Mouse (Mus musculus): ENCODE measurements at regions not wholly inside any gene's neighbourhood (a gene's known extent, or its start where the extent isn't known, plus 50 kb on each side); places are given as distances from the start of the nearest gene placed in this dataset.

- DNase-seq (ENCODE audit: low read depth, low spot score): no peak
- H3K27me3 ChIP-seq (ENCODE audit: control insufficient read depth in 1 of 2, insufficient read depth in 2 of 2, low read length in 2 of 2): peaks cover 0 to 2% of the 10 kb centered on the region in 2 experiments; a peak in 1 of 4 replicates
- TF ChIP-seq BHLHE40 (IDR thresholded peaks at IDR 0.05; ENCODE audit: borderline replicate concordance, low read depth, low read length): no peak
- no peak for TF ChIP-seq SMC3 (IDR thresholded peaks at IDR 0.05; ENCODE audit: low read depth, low read length)
- no peak for TF ChIP-seq MYC (IDR thresholded peaks at IDR 0.05; ENCODE audit: low read depth, low read length)
- no peak for TF ChIP-seq HCFC1 (IDR thresholded peaks at IDR 0.05; ENCODE audit: low read depth, low read length)
- TF ChIP-seq EP300 (IDR thresholded peaks at IDR 0.05; ENCODE audit: low read depth in 1 of 2, low read length in 2 of 2): no peak
- TF ChIP-seq USF1 (IDR thresholded peaks at IDR 0.05; ENCODE audit: low read depth, low read length): no peak
- no peak for TF ChIP-seq MAFK (IDR thresholded peaks at IDR 0.05; ENCODE audit: borderline replicate concordance, low read depth, low read length)
- TF ChIP-seq SIN3A (IDR thresholded peaks at IDR 0.05; ENCODE audit: low read length): no peak
- no peaks in the 10 kb centered on the region for H3K79me2 ChIP-seq (ENCODE audit: control insufficient read depth, insufficient read depth, low read length, poor library complexity)
- no peak overlapping the region for H3K4me3 ChIP-seq (ENCODE audit: control insufficient read depth in 1 of 2, insufficient read depth in 1 of 2, low read depth in 2 of 2, low read length in 2 of 2)
- H3K9ac ChIP-seq (ENCODE audit: control insufficient read depth, low read depth, low read length, poor library complexity, severe bottlenecking): no peak overlapping the region
- H3K4me1 ChIP-seq (ENCODE audit: control insufficient read depth in 1 of 2, insufficient read depth in 2 of 2, low read length in 2 of 2): no peaks in the 10 kb centered on the region; a peak in 1 of 4 replicates
- no peaks in the 10 kb centered on the region for H3K36me3 ChIP-seq (ENCODE audit: control insufficient read depth in 1 of 2, insufficient read depth in 2 of 2, low read length in 2 of 2)
- H3K9me3 ChIP-seq (replicated peaks; ENCODE audit: insufficient read depth, low read length): no peaks in the 10 kb centered on the region
- no peak overlapping the region for H3K27ac ChIP-seq (ENCODE audit: control insufficient read depth, low read depth, low read length)
Observed at GRCm38 (mm10) chr17:45806430-45806829, 72.8 kb upstream of the 1600014C23Rik start.

- H3K36me3 ChIP-seq (ENCODE audit: control insufficient read depth in 1 of 2, insufficient read depth in 2 of 2, low read length in 2 of 2): no peaks in the 10 kb centered on the region
- no peak for DNase-seq (ENCODE audit: low read depth, low spot score)
- H3K27me3 ChIP-seq (ENCODE audit: control insufficient read depth in 1 of 2, insufficient read depth in 2 of 2, low read length in 2 of 2): peaks cover 0 to 2% of the 10 kb centered on the region in 2 experiments; a peak in 1 of 4 replicates
- no peaks in the 10 kb centered on the region for H3K9me3 ChIP-seq (replicated peaks; ENCODE audit: insufficient read depth, low read length)
- TF ChIP-seq ZMIZ1 (IDR thresholded peaks at IDR 0.05; ENCODE audit: low read depth, low read length): no peak
- TF ChIP-seq MAX (IDR thresholded peaks at IDR 0.05; ENCODE audit: low read length): no peak
- no peak for TF ChIP-seq MYB (IDR thresholded peaks at IDR 0.05; ENCODE audit: low read depth, low read length)
- no peak for TF ChIP-seq MEF2A (IDR thresholded peaks at IDR 0.05; ENCODE audit: extremely low read depth, insufficient replicate concordance, low read depth, low read length, poor library complexity, severe bottlenecking)
- peak; percentile 25; the same call in 1 of the 2 replicates for TF ChIP-seq SMC3 (IDR thresholded peaks at IDR 0.05; ENCODE audit: low read depth, low read length)
- TF ChIP-seq POLR2AphosphoS2 (IDR thresholded peaks at IDR 0.05; ENCODE audit: low read length): no peak
- TF ChIP-seq USF1 (IDR thresholded peaks at IDR 0.05; ENCODE audit: low read depth, low read length): no peak
- TF ChIP-seq RAD21 (IDR thresholded peaks at IDR 0.05; ENCODE audit: low read depth, low read length): no peak
- no peak for TF ChIP-seq BHLHE40 (IDR thresholded peaks at IDR 0.05; ENCODE audit: borderline replicate concordance, low read depth, low read length)
- peak in 2 of 3 experiments; percentile 47 to 74; a peak in 5 of 6 replicates for TF ChIP-seq CTCF (IDR thresholded peaks at IDR 0.05 in 2 of 3, conservative IDR thresholded peaks at IDR 0.05 in 1 of 3; ENCODE audit: control insufficient read depth in 1 of 3, insufficient read depth in 1 of 3, low read depth in 2 of 3, low read length in 3 of 3, poor library complexity in 1 of 3, severe bottlenecking in 1 of 3)
- no peak overlapping the region for H3K9ac ChIP-seq (ENCODE audit: control insufficient read depth, low read depth, low read length, poor library complexity, severe bottlenecking)
- no peaks in the 10 kb centered on the region; a peak in 1 of 4 replicates for H3K4me1 ChIP-seq (ENCODE audit: control insufficient read depth in 1 of 2, insufficient read depth in 2 of 2, low read length in 2 of 2)
- H3K79me2 ChIP-seq (ENCODE audit: control insufficient read depth, insufficient read depth, low read length, poor library complexity): no peaks in the 10 kb centered on the region
- no peak overlapping the region for H3K4me3 ChIP-seq (ENCODE audit: control insufficient read depth in 1 of 2, insufficient read depth in 1 of 2, low read depth in 2 of 2, low read length in 2 of 2)
- H3K27ac ChIP-seq (ENCODE audit: control insufficient read depth, low read depth, low read length): no peak overlapping the region
Observed at GRCm38 (mm10) chr17:45805471-45806082, 71.9 kb upstream of the 1600014C23Rik start.
